Mouse (Mus musculus) forebrain, postnatal 0 days (tissue): ENCODE data around the gene Fyb. TPM values are rescaled to one million over a fixed set of nuclear protein-coding genes. Genes with fewer than 3 reads are reported as not detected.
A peak's percentile ranks its signal among the peaks of the same experiment; 100 is the strongest.

Source experiments
- ATAC-seq: fragments of 200-750 bp; cut with Nextera tagmentation; 2 replicates; pipeline ENCODE4 v1.8.0; 2017; ENCODE audit warnings: mild to moderate bottlenecking, moderate library complexity
- DNase-seq: peaks from one replicate; pipeline ENCODE4 v3.0.0-alpha.2; 2015
- H3K27ac ChIP-seq: fragments of 300-500 bp; sonication (generic); 2 replicates; pipeline ENCODE4 v1.5.1; 2014; ENCODE audit warnings: low read depth, mild to moderate bottlenecking, antibody characterized with exemption, low read length, moderate library complexity, mixed read lengths
- H3K27me3 ChIP-seq: fragments of 300-500 bp; sonication (generic); 2 replicates; pipeline ENCODE4 v1.6.1; 2014; ENCODE audit warnings: mild to moderate bottlenecking, low read length, mixed read lengths; ENCODE audit not compliant: insufficient read depth
- H3K36me3 ChIP-seq: fragments of 300-500 bp; sonication (generic); 2 replicates; pipeline ENCODE4 v1.6.1; 2014; ENCODE audit warnings: mild to moderate bottlenecking, moderate library complexity; ENCODE audit not compliant: insufficient read depth
- H3K4me1 ChIP-seq: fragments of 300-500 bp; sonication (generic); 2 replicates; pipeline ENCODE4 v1.6.1; 2014; ENCODE audit warnings: antibody characterized with exemption; ENCODE audit not compliant: insufficient read depth
- H3K4me2 ChIP-seq: fragments of 300-500 bp; sonication (generic); 2 replicates; pipeline ENCODE4 v1.6.1; 2014; ENCODE audit warnings: low read depth, mild to moderate bottlenecking, moderate library complexity
- H3K4me3 ChIP-seq: fragments of 300-500 bp; sonication (generic); 2 replicates; pipeline ENCODE4 v1.5.1; 2014; ENCODE audit warnings: low read depth, low read length, mixed read lengths
- H3K9ac ChIP-seq: fragments of 300-500 bp; sonication (generic); 2 replicates; pipeline ENCODE4 v1.6.1; 2014; ENCODE audit warnings: mild to moderate bottlenecking
- H3K9me3 ChIP-seq: fragments of 300-500 bp; sonication (generic); 2 replicates; pipeline ENCODE4 v1.6.1; 2016; ENCODE audit warnings: low read length
- CTCF ChIP-seq: sonication (generic); IDR thresholded peaks from 2 replicates; pipeline ENCODE4 v1.5.1; 2016; ENCODE audit warnings: antibody characterized with exemption, control low read depth, low read depth
- WGBS: fragments of 180-500 bp; shearing (Covaris S2); extraction: QIAGEN DNeasy Blood & Tissue Kit; methylation state at CpG from one replicate; pipeline ENCODE4 v1.1.7; 2014; 5-methylcytosine and 5-hydroxymethylcytosine counted together
- polyA plus RNA-seq: library from polyadenylated mRNA; unstranded; fragments of >200 nt; fragmentation: Nextera tagmentation; extraction: Ambion mirVana; gene quantifications from 2 replicates; pipeline ENCODE4 v1.2.1, GENCODE M21; 2015
- total RNA-seq: library from RNA; depleted of rRNA; stranded (reverse); fragments of >200 nt; gene quantifications from 2 replicates; pipeline ENCODE4 v1.2.3, GENCODE M21; 2014

Fyb gene
- total and polyA plus RNA-seq, 2 experiments from 2014 or later: 0.95 to 2.2 TPM

DNA sequence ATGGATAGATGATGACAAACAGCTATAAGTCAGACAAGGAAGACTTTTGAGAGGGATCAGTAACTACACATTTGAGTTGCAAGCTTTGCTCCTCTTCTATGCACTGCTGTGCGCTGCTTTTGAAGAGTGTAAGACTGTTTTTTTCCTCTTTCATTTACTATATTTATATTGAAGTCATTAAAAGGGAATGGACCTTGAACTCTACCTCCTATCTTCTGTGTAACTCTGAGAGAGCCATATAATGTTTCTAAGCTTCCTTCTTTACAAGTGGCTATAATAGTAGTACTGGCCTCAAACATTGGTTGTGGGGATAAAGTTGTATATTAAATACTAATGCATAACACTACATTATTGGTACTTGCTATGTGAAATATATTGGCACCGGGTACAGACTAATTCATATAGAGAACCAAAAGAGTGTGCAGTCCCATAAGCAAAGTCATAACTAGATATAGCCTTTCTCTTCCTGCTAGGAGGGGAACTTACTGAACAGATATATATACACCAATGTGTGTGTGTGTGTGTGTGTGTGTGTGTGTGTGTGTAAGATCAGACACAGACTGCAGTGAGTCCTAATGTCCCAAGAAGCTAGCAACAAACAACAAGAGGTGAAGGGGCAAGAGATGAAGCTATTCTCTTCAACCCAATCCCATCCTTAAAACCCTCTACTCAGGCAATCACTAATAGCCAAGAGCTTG is 47.7 kb downstream of the Fyb start:
- Histone ChIP-seq H3K4me2 (no peak overlapping the region), H3K4me1 (no peaks in the 10 kb centered on the region), H3K36me3 (no peaks in the 10 kb centered on the region), H3K9me3 (no peaks in the 10 kb centered on the region), H3K9ac (no peak overlapping the region), H3K27me3 (no peaks in the 10 kb centered on the region), H3K4me3 (no peak overlapping the region), H3K27ac (no peak overlapping the region)
- no peak for TF ChIP-seq CTCF
- ATAC-seq (no peak), DNase-seq (no peak)
- WGBS: 95% methylated on average over 2 of the region's 2 CpGs

GRCm38 (mm10) chr15:6570876-6571275 is 48.2 kb downstream of the Fyb start:
- Histone ChIP-seq H3K9ac (no peak overlapping the region), H3K27me3 (no peaks in the 10 kb centered on the region), H3K36me3 (no peaks in the 10 kb centered on the region)

GRCm38 (mm10) chr15:6574283-6574960 is 51.8 kb downstream of the Fyb start:
- DNase-seq (no peak), ATAC-seq (no peak)
- no peaks in the 10 kb centered on the region for H3K27me3 ChIP-seq
- H3K27ac ChIP-seq: no peak overlapping the region
- H3K4me2 ChIP-seq: no peak overlapping the region
- TF ChIP-seq CTCF: no peak
- no peaks in the 10 kb centered on the region for H3K4me1 ChIP-seq
- WGBS: 62% methylated on average over 5 of the region's 5 CpGs
- no peak overlapping the region for H3K9ac ChIP-seq
- H3K4me3 ChIP-seq: no peak overlapping the region
- no peaks in the 10 kb centered on the region for H3K9me3 ChIP-seq
- H3K36me3 ChIP-seq: no peaks in the 10 kb centered on the region

More at GRCm38 (mm10) chr15:6570876-6571275, 48.2 kb downstream of the Fyb start:
- WGBS: 6% methylated on average over 7 of the region's 7 CpGs
- Histone ChIP-seq H3K27ac (no peak overlapping the region), H3K4me3 (no peak overlapping the region), H3K4me2 (no peak overlapping the region), H3K9me3 (no peaks in the 10 kb centered on the region), H3K4me1 (no peaks in the 10 kb centered on the region)
- DNase-seq (peak; percentile 84), ATAC-seq (peak; percentile 95)
- TF ChIP-seq CTCF: peak; percentile 90

DNA sequence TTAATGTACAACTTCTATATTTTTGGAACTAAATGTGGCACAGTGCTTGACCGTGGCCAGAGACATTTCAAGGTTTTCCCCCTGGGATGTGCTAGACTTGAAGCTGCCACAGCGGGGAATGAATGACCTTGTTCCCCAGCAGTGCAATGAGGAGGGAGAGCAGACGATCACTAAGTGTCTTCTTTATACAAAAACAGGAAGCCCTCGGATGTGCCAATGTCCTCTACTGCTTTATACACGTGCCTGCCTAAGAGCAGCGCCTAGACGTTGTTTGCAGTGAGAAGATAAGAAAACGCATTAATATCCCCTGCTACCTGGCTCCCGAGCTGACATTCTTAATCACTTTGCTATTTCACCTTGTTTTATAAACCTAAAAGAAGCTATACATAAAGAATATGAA is 55.3 kb downstream of the Fyb start:
- ATAC-seq (no peak), DNase-seq (no peak)
- H3K4me1 ChIP-seq: no peaks in the 10 kb centered on the region
- H3K9me3 ChIP-seq: no peaks in the 10 kb centered on the region
- H3K27me3 ChIP-seq: no peaks in the 10 kb centered on the region
- no peaks in the 10 kb centered on the region for H3K36me3 ChIP-seq
- H3K4me2 ChIP-seq: no peak overlapping the region
- no peak overlapping the region for H3K4me3 ChIP-seq
- H3K27ac ChIP-seq: no peak overlapping the region
- H3K9ac ChIP-seq: no peak overlapping the region
- TF ChIP-seq CTCF: no peak
- 83% methylated on average over 9 of the region's 9 CpGs for WGBS

DNA sequence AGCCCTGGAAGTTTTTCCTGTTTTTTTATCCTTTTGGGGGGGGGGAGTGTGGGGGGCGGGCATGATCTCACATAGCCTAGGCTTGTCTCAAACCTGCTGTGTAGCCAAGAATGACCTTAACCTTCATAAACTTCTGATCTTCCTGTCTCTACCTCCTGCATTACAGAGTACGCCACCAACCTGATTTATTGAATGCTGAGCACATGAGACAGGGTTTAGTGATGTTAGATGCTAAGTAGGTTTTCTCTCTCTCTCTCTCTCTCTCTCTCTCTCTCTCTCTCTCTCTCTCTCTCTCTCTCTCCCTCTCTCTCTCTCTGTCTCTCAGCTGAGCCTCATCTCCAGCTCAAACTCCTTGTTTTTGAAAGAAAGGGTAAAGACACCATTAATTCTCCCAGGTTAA is 56.0 kb downstream of the Fyb start:
- Histone ChIP-seq H3K36me3 (no peaks in the 10 kb centered on the region), H3K4me1 (no peaks in the 10 kb centered on the region), H3K9ac (no peak overlapping the region), H3K9me3 (no peaks in the 10 kb centered on the region), H3K4me3 (no peak overlapping the region), H3K4me2 (no peak overlapping the region), H3K27ac (no peak overlapping the region), H3K27me3 (no peaks in the 10 kb centered on the region)
- no peak for TF ChIP-seq CTCF
- 80% methylated on average over 2 of the region's 2 CpGs for WGBS
- no peak for DNase-seq
- ATAC-seq: no peak

DNA sequence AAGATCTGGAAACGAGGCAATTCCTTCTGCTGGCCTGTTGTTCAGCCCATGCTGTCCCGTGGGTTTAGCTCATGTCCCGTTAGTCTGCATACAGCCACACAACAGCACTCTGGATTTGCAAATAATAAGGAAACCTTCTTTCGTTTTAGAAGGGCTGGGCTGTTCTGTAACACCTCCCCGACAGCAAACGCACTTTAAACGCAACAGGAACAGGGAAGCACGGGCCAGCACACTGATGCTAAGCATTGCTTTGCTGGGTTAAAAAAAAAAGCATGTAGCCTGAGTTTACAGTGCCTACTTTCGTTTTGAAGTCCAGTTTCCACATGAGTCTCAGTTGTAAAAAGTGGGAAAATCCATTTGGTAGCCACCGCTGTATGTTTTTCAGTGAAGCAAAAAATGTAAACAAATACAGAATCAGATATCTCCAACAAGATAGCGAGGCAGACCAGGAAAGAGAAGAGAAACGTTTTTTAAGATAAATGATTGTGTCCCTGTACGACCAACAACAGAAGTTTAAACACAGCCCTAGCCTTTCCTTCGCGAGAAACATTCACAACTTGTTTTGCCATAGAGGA is 56.6 kb downstream of the Fyb start:
- Histone ChIP-seq H3K9me3 (no peaks in the 10 kb centered on the region), H3K4me2 (no peak overlapping the region), H3K9ac (no peak overlapping the region), H3K27ac (no peak overlapping the region), H3K27me3 (no peaks in the 10 kb centered on the region), H3K36me3 (no peaks in the 10 kb centered on the region), H3K4me1 (no peaks in the 10 kb centered on the region), H3K4me3 (no peak overlapping the region)
- DNase-seq (no peak), ATAC-seq (no peak)
- WGBS: 81% methylated on average over 15 of the region's 15 CpGs
- TF ChIP-seq CTCF: no peak

DNA sequence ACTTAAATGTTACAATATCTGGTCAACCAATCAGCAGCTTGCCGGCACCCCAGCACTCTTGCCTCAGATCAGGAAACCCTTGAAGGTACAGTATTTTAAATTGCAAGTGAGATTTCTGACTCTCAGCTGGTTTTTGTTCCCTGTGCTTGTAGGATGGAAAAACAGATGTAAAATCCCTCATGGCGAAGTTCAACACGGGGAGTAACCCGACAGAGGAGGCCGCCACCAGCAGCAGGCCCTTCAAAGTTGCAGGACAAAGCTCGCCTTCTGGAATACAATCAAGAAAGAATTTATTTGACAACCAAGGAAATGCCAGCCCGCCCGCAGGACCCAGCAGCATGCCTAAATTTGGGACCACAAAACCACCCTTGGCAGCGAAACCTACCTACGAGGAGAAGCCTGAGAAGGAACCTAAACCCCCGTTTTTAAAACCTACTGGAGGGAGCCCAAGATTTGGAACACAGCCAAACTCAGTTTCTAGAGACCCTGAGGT is 57.2 kb downstream of the Fyb start:
- no peaks in the 10 kb centered on the region for H3K9me3 ChIP-seq
- H3K9ac ChIP-seq: no peak overlapping the region
- no peak for TF ChIP-seq CTCF
- no peak overlapping the region for H3K4me2 ChIP-seq
- H3K36me3 ChIP-seq: no peaks in the 10 kb centered on the region
- no peak overlapping the region for H3K27ac ChIP-seq
- no peaks in the 10 kb centered on the region for H3K27me3 ChIP-seq
- 88% methylated on average over 11 of the region's 11 CpGs for WGBS
- ATAC-seq (no peak), DNase-seq (no peak)
- H3K4me1 ChIP-seq: no peaks in the 10 kb centered on the region
- no peak overlapping the region for H3K4me3 ChIP-seq
